Mouse (Mus musculus) G1E (cell line): ENCODE data around the gene Glmn.

Experiments
- CTCF ChIP-seq: IDR thresholded peaks from 2 replicates; pipeline ENCODE4 v1.5.1; 2012; ENCODE audit warnings: low read depth, low read length, inconsistent platforms, mixed read lengths
- GATA1 ChIP-seq: IDR thresholded peaks from 2 replicates; pipeline ENCODE4 v1.6.1; 2012; ENCODE audit warnings: borderline replicate concordance, low read length, inconsistent platforms, mixed read lengths
- GATA2 ChIP-seq: IDR thresholded peaks from 2 replicates; pipeline ENCODE4 v1.6.1; 2012; ENCODE audit warnings: low read depth, low read length, inconsistent platforms, borderline replicate concordance
- TAL1 ChIP-seq: conservative IDR thresholded peaks from 2 replicates; pipeline ENCODE4 v1.6.1; 2012; ENCODE audit warnings: low read depth, low read length, inconsistent platforms, mixed read lengths

- no peak for TF ChIP-seq CTCF
- no peak for TF ChIP-seq GATA1
- TF ChIP-seq GATA2, result no peak
- TF ChIP-seq TAL1, result no peak
Measured at GRCm38 (mm10) chr5:107545927-107546326, 51.8 kb downstream of the Glmn start.
